Mouse (Mus musculus): Measurements from ENCODE around the gene Nvl. TPM values are rescaled to one million over a fixed set of nuclear protein-coding genes. Genes with fewer than 3 reads are reported as not detected.

Nvl gene
- 10 to 100 TPM; 25.5 to 29.4 (median 27.0) TPM for total RNA-seq (2022)

DNA sequence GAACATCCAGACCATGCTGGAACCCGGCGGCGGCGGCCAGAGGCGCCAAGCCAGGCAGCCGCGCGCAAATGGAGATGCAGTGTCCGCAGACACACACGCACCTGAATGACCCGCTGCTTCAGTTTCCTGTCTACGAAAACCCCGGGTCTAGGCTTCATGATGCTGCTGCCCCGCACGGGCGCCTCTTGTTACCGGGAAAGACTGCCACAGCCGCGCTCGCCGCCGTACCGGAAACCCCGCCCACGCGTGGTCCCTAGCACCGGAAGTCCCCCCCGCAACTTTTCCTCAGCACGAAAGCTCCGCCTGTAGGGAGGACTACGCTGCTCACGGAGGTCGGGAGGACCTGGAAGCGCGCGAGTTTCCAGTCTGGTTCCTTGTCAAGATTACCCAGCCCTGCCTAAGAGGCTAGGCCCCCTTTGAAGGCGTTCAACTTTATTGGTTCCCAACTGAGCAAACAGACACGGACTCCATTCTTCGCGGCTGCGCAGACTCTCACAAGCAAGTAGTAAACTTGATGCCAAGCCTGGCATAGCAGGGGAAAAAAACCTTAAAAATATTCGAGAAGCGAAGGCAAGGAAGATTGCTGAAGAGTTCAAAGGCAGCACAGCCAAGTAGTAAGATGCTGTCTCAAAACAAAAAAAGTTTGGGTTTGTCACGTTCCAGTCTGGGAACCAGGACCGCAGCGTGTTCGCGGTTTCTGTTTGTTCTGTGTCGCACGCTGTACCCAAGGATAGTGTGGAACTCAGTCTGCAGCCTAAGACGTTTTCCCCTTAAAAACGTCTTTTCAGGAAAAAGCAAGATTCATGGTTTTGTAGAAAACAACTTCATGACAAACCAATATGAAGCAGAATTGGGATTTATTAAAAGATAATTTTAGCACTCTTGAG is at the start of gene Nvl, which contains the start of gene Cnih4:
Gene Nvl (minus strand): TSS at position 255 of the 887 bp plus-strand sequence.
Gene Cnih4 (plus strand): TSS at position 744 of the 887 bp plus-strand sequence.
- peak; percentile 90 to 93 for DNase-seq (ENCODE audit: low spot score in 2 of 2)

GRCm38 (mm10) chr1:181188925-181189324 is 44.9 kb upstream of the Nvl start:
- no peak for DNase-seq (ENCODE audit: low spot score in 2 of 2)

GRCm38 (mm10) chr1:181170210-181170609 is 26.2 kb upstream of the Nvl start:
- DNase-seq (ENCODE audit: low spot score in 2 of 2), result no peak

- DNase-seq (ENCODE audit: low spot score in 2 of 2), result no peak
Observed at GRCm38 (mm10) chr1:181168377-181168776, 24.4 kb upstream of the Nvl start.

GRCm38 (mm10) chr1:181167816-181168215 is 23.8 kb upstream of the Nvl start:
- no peak for DNase-seq (ENCODE audit: low spot score in 2 of 2)

- no peak for DNase-seq (ENCODE audit: low spot score in 2 of 2)
Observed at GRCm38 (mm10) chr1:181151541-181151940, 7.5 kb upstream of the Nvl start.

- peak; percentile 79 to 83 for DNase-seq (ENCODE audit: low spot score in 2 of 2)
Observed at GRCm38 (mm10) chr1:181150827-181151534, 7.0 kb upstream of the Nvl start.

DNA sequence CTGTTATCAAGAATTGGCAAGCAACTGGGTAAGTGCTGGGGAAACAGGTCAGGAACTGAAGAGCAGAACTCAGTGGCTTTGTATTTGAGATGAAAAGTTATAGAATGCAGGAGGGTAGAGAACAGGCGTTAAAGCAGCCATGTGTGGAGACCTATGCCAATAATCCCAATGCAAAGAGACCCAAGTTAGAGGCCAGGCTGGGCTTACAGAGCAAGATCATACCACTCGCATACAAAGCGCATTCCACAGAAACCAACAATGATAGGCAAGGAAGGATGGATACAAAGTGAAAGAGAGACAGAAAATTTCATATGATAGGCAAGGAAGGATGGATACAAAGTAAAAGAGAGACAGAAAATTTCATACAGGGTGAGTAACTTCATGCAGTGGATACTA is 6.4 kb upstream of the Nvl start:
- no peak for DNase-seq (ENCODE audit: low spot score in 2 of 2)

GRCm38 (mm10) chr1:181149373-181150017 is 5.5 kb upstream of the Nvl start:
- DNase-seq (ENCODE audit: low spot score in 2 of 2), result no peak

DNA sequence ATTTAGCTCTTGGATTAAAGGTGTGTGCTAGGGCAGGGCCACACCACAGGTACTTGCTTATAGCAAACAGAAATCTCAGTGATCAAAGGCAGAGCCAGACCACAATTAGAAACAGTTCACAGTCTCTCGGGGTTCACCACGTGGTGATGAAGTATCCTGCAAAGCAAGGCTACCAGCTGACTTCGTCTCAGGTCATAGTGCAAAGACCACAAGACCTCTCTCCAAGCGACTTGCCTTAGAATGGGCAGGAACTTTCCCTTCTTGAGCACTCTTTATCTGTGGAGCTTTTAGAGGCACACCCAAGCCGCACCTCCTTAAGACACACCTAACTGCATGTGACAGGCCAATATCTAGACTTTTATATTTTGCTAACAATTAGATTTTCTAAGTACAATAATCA is 4.5 kb upstream of the Nvl start:
- DNase-seq (ENCODE audit: low spot score in 2 of 2), result no peak

DNA sequence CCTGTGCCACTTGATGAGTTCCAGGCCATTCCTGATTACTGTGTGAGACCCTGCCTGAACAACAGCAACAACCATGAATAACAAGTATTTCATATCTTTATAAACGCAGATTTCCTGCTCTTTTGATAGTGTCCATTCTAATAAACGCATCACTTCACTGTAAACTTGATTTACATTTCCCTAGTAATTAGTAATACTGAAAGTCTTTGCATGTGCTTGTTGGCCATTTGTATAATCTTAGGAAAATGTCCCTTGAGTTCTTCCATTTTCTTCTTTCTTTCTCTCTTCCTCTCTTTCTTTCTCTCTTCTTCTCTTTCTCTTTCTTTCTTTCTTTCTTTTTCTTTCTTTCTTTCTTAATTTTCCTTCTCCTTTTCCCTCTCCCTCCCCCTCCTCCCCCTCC is 2.2 kb upstream of the Nvl start:
- no peak for DNase-seq (ENCODE audit: low spot score in 2 of 2)

GRCm38 (mm10) chr1:181144966-181145365 is 962 bp upstream of the Nvl start:
- DNase-seq (ENCODE audit: low spot score in 2 of 2), result no peak

- DNase-seq (ENCODE audit: low spot score in 2 of 2), result no peak
Observed at GRCm38 (mm10) chr1:181143609-181143949, 425 bp downstream of the Nvl start.

DNA sequence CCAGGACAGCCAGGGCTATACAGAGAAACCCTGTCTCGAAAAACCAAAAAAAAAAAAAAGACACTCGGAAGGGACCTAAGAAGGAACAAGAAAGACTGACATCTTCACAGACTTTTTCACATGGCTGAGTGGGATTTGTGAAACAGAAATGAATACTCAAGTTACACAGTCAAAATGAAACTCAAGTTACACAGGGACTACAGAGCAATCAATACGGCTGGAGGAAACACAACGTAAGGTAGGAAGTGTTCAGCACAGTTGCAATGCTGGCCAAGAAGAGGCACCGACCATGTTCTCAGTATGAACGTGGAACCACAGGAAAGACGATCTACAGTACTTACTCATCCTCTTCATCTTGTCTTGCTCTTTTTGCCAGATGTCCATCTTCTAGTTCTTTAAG is 5.3 kb downstream of the Nvl start:
- no peak for DNase-seq (ENCODE audit: low spot score in 2 of 2)

GRCm38 (mm10) chr1:181131915-181132314 is 12.1 kb downstream of the Nvl start:
- DNase-seq (ENCODE audit: low spot score in 2 of 2), result no peak

- no peak for DNase-seq (ENCODE audit: low spot score in 2 of 2)
Observed at GRCm38 (mm10) chr1:181126766-181127165, 17.2 kb downstream of the Nvl start.

- DNase-seq (ENCODE audit: low spot score in 2 of 2), result no peak
Observed at GRCm38 (mm10) chr1:181125916-181126315, 18.1 kb downstream of the Nvl start.

- DNase-seq (ENCODE audit: low spot score in 2 of 2), result no peak
Observed at GRCm38 (mm10) chr1:181124145-181124544, 19.9 kb downstream of the Nvl start.

- DNase-seq (ENCODE audit: low spot score in 2 of 2), result no peak
Observed at GRCm38 (mm10) chr1:181117112-181117511, 26.9 kb downstream of the Nvl start.

DNA sequence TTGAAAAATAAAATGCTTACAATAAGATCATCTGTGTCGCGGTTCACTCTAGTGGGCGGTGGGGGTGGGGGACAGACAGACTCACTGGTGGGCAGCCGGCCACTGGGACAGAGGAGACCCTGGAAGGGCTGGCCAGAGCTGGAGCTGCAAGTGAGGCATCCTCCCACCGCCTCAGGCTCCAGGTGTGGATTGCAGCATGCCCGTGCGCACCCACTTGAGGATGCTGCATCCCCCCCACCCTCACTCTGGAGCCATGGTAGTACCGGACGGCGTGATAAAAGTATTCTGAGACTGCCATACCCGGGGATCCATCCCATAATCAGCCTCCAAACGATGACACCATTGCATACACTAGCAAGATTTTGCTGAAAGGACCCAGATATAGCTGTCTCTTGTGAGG is 54.0 kb downstream of the Nvl start:
- DNase-seq (ENCODE audit: low spot score in 2 of 2), result no peak

- DNase-seq (ENCODE audit: low spot score in 2 of 2), result no peak
Observed at GRCm38 (mm10) chr1:181084021-181084420, 60.0 kb downstream of the Nvl start.

DNA sequence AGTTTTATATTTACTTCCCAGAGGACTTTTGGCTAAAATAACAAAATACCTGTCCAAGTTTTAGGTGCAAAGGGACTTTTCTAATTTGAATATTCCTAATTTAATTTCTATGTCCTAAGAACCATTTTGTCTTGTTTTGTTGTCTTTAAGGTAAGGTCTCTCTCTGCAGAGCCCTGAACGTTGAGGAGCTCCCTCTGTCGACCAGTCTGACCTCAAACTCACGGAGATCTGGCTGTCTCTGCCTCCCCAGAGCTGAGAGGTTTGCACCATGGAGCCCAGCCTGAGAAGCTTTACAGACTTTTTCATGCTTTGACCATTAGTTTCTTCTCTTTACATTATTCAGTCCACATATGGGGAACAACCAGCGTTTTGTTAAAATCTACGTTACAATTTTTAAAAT is 70.9 kb downstream of the Nvl start:
- DNase-seq (ENCODE audit: low spot score in 2 of 2), result no peak
